Mouse (Mus musculus) spleen, adult 2 months (tissue): ENCODE measurements around the gene Krtap13-1.

Source experiments
- CTCF ChIP-seq: fragments of 200-500 bp; IDR thresholded peaks from 2 replicates; pipeline ENCODE4 v1.5.1; 2011; ENCODE audit warnings: mild to moderate bottlenecking, inconsistent platforms; ENCODE audit not compliant: insufficient read depth, insufficient read length, insufficient replicate concordance; ENCODE audit errors: extremely low read depth
- POLR2A ChIP-seq: fragments of 200-500 bp; IDR thresholded peaks from 2 replicates; pipeline ENCODE4 v1.6.1; 2011; ENCODE audit warnings: low read depth, low read length, inconsistent platforms

DNA sequence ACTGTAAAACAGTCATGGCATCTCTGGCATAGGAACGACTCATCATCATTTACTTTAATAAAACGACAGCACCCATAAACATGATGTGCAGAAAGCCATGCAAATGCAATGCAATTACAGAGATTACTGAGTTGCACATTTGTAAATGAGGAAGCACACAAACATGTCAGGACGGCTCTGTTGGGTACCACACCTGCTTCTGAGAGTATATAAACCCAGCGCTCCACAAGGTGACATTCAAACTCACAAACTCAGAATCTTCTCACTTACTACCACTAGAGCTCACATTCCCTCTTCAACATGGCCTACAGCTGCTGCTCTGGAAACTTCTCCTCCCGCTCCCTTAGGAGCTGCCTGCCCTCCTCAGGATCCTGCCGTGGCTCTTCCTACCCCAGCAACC, 48.9 kb downstream of the Krtap13-1 start, which contains the start of gene Gm5965:
- no peak for TF ChIP-seq CTCF
- no peak for TF ChIP-seq POLR2A
